Mouse (Mus musculus) kidney, adult 2 months (tissue): ENCODE data around the gene Dennd1c. TPM values are rescaled to one million over a fixed set of nuclear protein-coding genes. Genes with fewer than 3 reads are reported as not detected.

Source experiments
- DNase-seq: peaks from one replicate; pipeline ENCODE4 v3.0.0; 2021
- H3K27ac ChIP-seq: fragments of 200-500 bp; 2 replicates; pipeline ENCODE4 v1.5.1; 2012; ENCODE audit warnings: low read depth, low read length, control low read depth, inconsistent platforms; ENCODE audit not compliant: insufficient read depth
- H3K27me3 ChIP-seq: fragments of 200-500 bp; replicated peaks from 2 replicates; pipeline ENCODE4 v1.6.1; 2012; ENCODE audit warnings: mild to moderate bottlenecking, moderate library complexity, low read length, inconsistent platforms; ENCODE audit not compliant: control insufficient read depth, insufficient read depth
- H3K36me3 ChIP-seq: fragments of 200-500 bp; 2 replicates; pipeline ENCODE4 v1.6.1; 2012; ENCODE audit warnings: mild to moderate bottlenecking, moderate library complexity, low read length, inconsistent platforms; ENCODE audit not compliant: control insufficient read depth, insufficient read depth
- H3K4me1 ChIP-seq: fragments of 200-500 bp; 2 replicates; pipeline ENCODE4 v1.6.1; 2011; ENCODE audit warnings: low read length; ENCODE audit not compliant: control insufficient read depth, insufficient read depth
- H3K4me3 ChIP-seq: fragments of 200-500 bp; 2 replicates; pipeline ENCODE4 v1.5.1; 2011; ENCODE audit warnings: mild to moderate bottlenecking, low read depth, low read length, control low read depth; ENCODE audit not compliant: insufficient read depth
- CTCF ChIP-seq: fragments of 200-500 bp; conservative IDR thresholded peaks from 2 replicates; pipeline ENCODE4 v1.5.1; 2011; ENCODE audit warnings: low read depth, mild to moderate bottlenecking, control low read depth, low read length, moderate library complexity, mixed read lengths; ENCODE audit not compliant: insufficient read depth, insufficient read length
- POLR2A ChIP-seq: fragments of 200-500 bp; IDR thresholded peaks from one replicate; pipeline ENCODE4 v1.6.1; 2011; ENCODE audit warnings: low read depth, low read length, control low read depth
- WGBS: fragments of 180-500 bp; shearing (Covaris S2); methylation state at CpG from one replicate; pipeline ENCODE4 v1.1.7; 2018; 5-methylcytosine and 5-hydroxymethylcytosine counted together
- polyA plus RNA-seq: library from polyadenylated mRNA; depleted of rRNA; stranded (reverse); fragments of >200 nt; gene quantifications from 2 replicates; pipeline ENCODE4 v1.2.3, GENCODE M21; 2012

Gene Dennd1c
- polyA plus RNA-seq, 1 experiment, result 4.9 TPM

GRCm38 (mm10) chr17:57038978-57039377, 39.3 kb downstream of the Dennd1c start:
- TF ChIP-seq POLR2A (no peak), CTCF (peak; percentile 31; the same call in 1 of the 2 replicates)
- no peak for DNase-seq
- Histone ChIP-seq H3K4me1 (no peaks in the 10 kb centered on the region), H3K27me3 (no peaks in the 10 kb centered on the region; the same call in 1 of the 2 replicates), H3K4me3 (no peak overlapping the region), H3K36me3 (no peaks in the 10 kb centered on the region), H3K27ac (no peak overlapping the region)
- 44% methylated on average over 8 of the region's 8 CpGs for WGBS

- TF ChIP-seq CTCF, result no peak
- TF ChIP-seq POLR2A, result no peak
- 86% methylated on average over 4 of the region's 4 CpGs for WGBS
Observed at GRCm38 (mm10) chr17:57032854-57033253, 45.5 kb downstream of the Dennd1c start.

GRCm38 (mm10) chr17:57031661-57032420, 46.5 kb downstream of the Dennd1c start:
- H3K4me1 ChIP-seq, result peaks cover 10% of the 10 kb centered on the region; the same call in 1 of the 2 replicates
- no peaks in the 10 kb centered on the region for H3K36me3 ChIP-seq
- TF ChIP-seq POLR2A (peak; percentile 96), CTCF (no peak)
- under 1% methylated on average over 38 of the region's 38 CpGs for WGBS
- H3K27me3 ChIP-seq, result no peaks in the 10 kb centered on the region
- peak overlapping the region; percentile 46 for H3K4me3 ChIP-seq
- DNase-seq, result peak; percentile 100
- H3K27ac ChIP-seq, result peak overlapping the region; percentile 86

More at GRCm38 (mm10) chr17:57032854-57033253, 45.5 kb downstream of the Dennd1c start:
- Histone ChIP-seq H3K4me3 (no peak overlapping the region), H3K27ac (no peak overlapping the region), H3K27me3 (no peaks in the 10 kb centered on the region), H3K4me1 (peaks cover 10% of the 10 kb centered on the region; the same call in 1 of the 2 replicates), H3K36me3 (no peaks in the 10 kb centered on the region)
- no peak for DNase-seq

GRCm38 (mm10) chr17:57030931-57031660, 47.2 kb downstream of the Dennd1c start, which contains the start of gene Khsrp:
Gene Khsrp (minus strand): TSS chr17:57031522.
- no peak for TF ChIP-seq CTCF
- no peak for TF ChIP-seq POLR2A
- WGBS, result 1% methylated on average over 94 of the region's 99 CpGs
- Histone ChIP-seq H3K36me3 (no peaks in the 10 kb centered on the region), H3K4me3 (peak within 1 kb of the TSS; percentile 92), H3K27me3 (no peaks in the 10 kb centered on the region), H3K4me1 (peaks cover 10% of the 10 kb centered on the region; the same call in 1 of the 2 replicates), H3K27ac (peak within 1 kb of the TSS; percentile 86)
- DNase-seq, result peak; percentile 21

GRCm38 (mm10) chr17:57029691-57030090, 48.6 kb downstream of the Dennd1c start:
- 12% methylated on average over 8 of the region's 8 CpGs for WGBS
- TF ChIP-seq CTCF, result no peak
- TF ChIP-seq POLR2A, result no peak
- Histone ChIP-seq H3K27me3 (no peaks in the 10 kb centered on the region), H3K36me3 (peaks cover 1% of the 10 kb centered on the region; the same call in 1 of the 2 replicates), H3K4me1 (peaks cover 10% of the 10 kb centered on the region; the same call in 1 of the 2 replicates), H3K4me3 (no peak overlapping the region), H3K27ac (no peak overlapping the region)
- DNase-seq, result peak; percentile 49

- DNase-seq, result no peak
- 81% methylated on average over 4 of the region's 4 CpGs for WGBS
- Histone ChIP-seq H3K27ac (no peak overlapping the region), H3K36me3 (peaks cover 6% of the 10 kb centered on the region), H3K4me1 (peaks cover 10% of the 10 kb centered on the region; the same call in 1 of the 2 replicates), H3K4me3 (no peak overlapping the region), H3K27me3 (no peaks in the 10 kb centered on the region)
- no peak for TF ChIP-seq CTCF
- TF ChIP-seq POLR2A, result no peak
Observed at GRCm38 (mm10) chr17:57027471-57027870, 50.8 kb downstream of the Dennd1c start.

GRCm38 (mm10) chr17:57020960-57021359, 57.4 kb downstream of the Dennd1c start:
- WGBS, result 92% methylated on average over 5 of the region's 5 CpGs
- Histone ChIP-seq H3K4me3 (no peak overlapping the region), H3K36me3 (peaks cover 6% of the 10 kb centered on the region), H3K27ac (no peak overlapping the region), H3K27me3 (no peaks in the 10 kb centered on the region), H3K4me1 (no peaks in the 10 kb centered on the region)
- TF ChIP-seq POLR2A (no peak), CTCF (no peak)
- DNase-seq, result no peak
